ENCODE assay signal across 8 mouse cellular contexts in the genomic region with DNA sequence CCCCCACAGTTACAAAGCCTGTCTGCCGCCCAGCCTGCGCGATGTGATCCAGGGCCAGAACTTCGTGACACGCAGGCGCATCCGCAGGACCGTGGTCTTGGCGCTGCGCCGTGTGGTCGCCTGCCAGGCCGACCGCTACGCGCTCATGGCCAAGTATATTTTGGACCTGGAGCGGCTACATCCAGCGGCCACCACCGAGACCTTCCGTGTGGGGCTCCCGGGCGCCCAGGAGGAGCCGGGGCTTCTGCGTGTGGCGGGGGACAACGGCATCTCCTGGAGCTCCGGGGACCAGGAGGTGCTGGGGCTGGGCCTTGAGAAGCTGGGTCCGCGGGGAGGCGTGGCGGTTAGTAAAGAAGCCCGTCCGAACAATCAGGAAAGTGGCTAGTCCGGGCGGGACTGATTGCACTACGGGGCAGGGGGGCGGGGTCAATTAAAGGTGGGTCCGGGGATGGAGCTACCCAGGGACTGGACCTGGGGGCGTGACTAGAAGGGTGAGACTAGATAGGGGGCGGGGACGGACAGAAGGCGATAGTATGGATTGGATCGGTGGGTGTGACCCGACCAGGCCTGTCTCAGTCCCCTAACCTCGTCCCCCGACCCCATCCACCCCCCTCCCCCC. TPM values are rescaled to one million over a fixed set of nuclear protein-coding genes. Genes with fewer than 3 reads are reported as not detected.
DNase-seq lines count a peak whose midpoint lies in the region; ATAC-seq lines count a peak whose summit lies in the region.

No protein-coding gene starts in this region.

- peaks cover 10 to 27% of the 10 kb centered on the region in 2 experiments; a peak in 3 of 4 replicates for H3K4me1 ChIP-seq in heart, embryonic 14.5 days (ENCODE audit: control insufficient read depth in 2 of 2, insufficient read depth in 2 of 2, low read length in 2 of 2)
- peaks cover 32% of the 10 kb centered on the region for H3K4me1 ChIP-seq in liver, embryonic 13.5 days (replicated peaks)

- peak; percentile 49 for DNase-seq in adrenal gland, adult 2 months
- no peak for DNase-seq in adrenal gland, postnatal 25 days
- peak; percentile 60 for DNase-seq in R1 (ENCODE audit: low read depth, low spot score)
- DNase-seq in liver, embryonic 13.5 days, result no peak
- DNase-seq in T-cell, adult 2 months (ENCODE audit: low spot score), result no peak
- no peak for DNase-seq in layer of hippocampus, postnatal 14 days (ENCODE audit: low spot score in 2 of 2)
- DNase-seq in right cerebral cortex, postnatal 36 days (ENCODE audit: low spot score in 2 of 2), result no peak

- ATAC-seq in heart, embryonic 14.5 days (ENCODE audit: insufficient number of reproducible peaks, insufficient read depth, low FRiP score, low read depth), result no peak
- ATAC-seq in liver, embryonic 13.5 days (ENCODE audit: low read depth), result no peak

- peaks cover 64% of the 10 kb centered on the region for H3K27me3 ChIP-seq in heart, embryonic 14.5 days (ENCODE audit: control insufficient read depth, insufficient read depth, low read length)
- peaks cover 57% of the 10 kb centered on the region for H3K27me3 ChIP-seq in liver, embryonic 13.5 days

- 11% methylated on average over 46 of the region's 46 CpGs for WGBS in heart, embryonic 14.5 days
- WGBS in liver, embryonic 13.5 days (ENCODE audit: insufficient replicate concordance), result 59% methylated on average over 46 of the region's 46 CpGs

- H3K36me3 ChIP-seq in heart, embryonic 14.5 days (ENCODE audit: control insufficient read depth, insufficient read depth, low read length), result no peaks in the 10 kb centered on the region
- no peaks in the 10 kb centered on the region for H3K36me3 ChIP-seq in liver, embryonic 13.5 days

- no peaks in the 10 kb centered on the region for H3K9me3 ChIP-seq in heart, embryonic 14.5 days (ENCODE audit: control insufficient read depth, low read length)
- H3K9me3 ChIP-seq in liver, embryonic 13.5 days (replicated peaks), result no peaks in the 10 kb centered on the region

- peak overlapping the region; percentile 55; the same call in 1 of the 2 replicates for H3K9ac ChIP-seq in heart, embryonic 14.5 days (ENCODE audit: low read length)
- H3K9ac ChIP-seq in liver, embryonic 13.5 days, result no peak overlapping the region

- peak overlapping the region; percentile 33 to 35 for H3K4me3 ChIP-seq in heart, embryonic 14.5 days (ENCODE audit: control insufficient read depth in 1 of 2, insufficient read depth in 1 of 2, low read depth in 1 of 2, low read length in 2 of 2)
- peak overlapping the region; percentile 25 for H3K4me3 ChIP-seq in liver, embryonic 13.5 days (replicated peaks)

- H3K27ac ChIP-seq in heart, embryonic 14.5 days (replicated peaks in 1 of 2; ENCODE audit: control insufficient read depth in 1 of 2, insufficient read depth in 1 of 2, low read depth in 2 of 2, low read length in 2 of 2), result no peak overlapping the region
- H3K27ac ChIP-seq in liver, embryonic 13.5 days, result no peak overlapping the region

- peak overlapping the region; percentile 71 for H3K4me2 ChIP-seq in heart, embryonic 14.5 days (ENCODE audit: low read length)
- H3K4me2 ChIP-seq in liver, embryonic 13.5 days, result peak overlapping the region; percentile 32

RNA-seq across cellular contexts. Expression of a gene that starts 3.6 kb away (rescaled TPM):
- total RNA-seq in adrenal gland, adult 2 months (2021), result 10 to 100 TPM in 1 of 2 experiments, 1 to 10 TPM in 1; 9.4 to 19.0 TPM
- polyA plus RNA-seq in adrenal gland, adult 2 months (2012; rRNA removed), result 32.3 and 44.2 TPM in 2 replicates
- 11.7 and 14.3 TPM in 2 replicates for total RNA-seq in adrenal gland, postnatal 25 days (2021)
- polyA plus RNA-seq in heart, embryonic 14.5 days (2014; fragmentation: Nextera tagmentation; extraction: Ambion mirVana), result 5.9 and 6.3 TPM in 2 replicates
- 5.7 and 6.1 TPM in 2 replicates for polyA plus RNA-seq in liver, embryonic 13.5 days (2015; fragmentation: Nextera tagmentation; extraction: Ambion mirVana)
- total RNA-seq in layer of hippocampus, postnatal 14 days (2021), result 1 to 10 TPM; 7.1 to 7.7 TPM

RNA-seq across cellular contexts. Expression of a gene that starts 8.1 kb away (rescaled TPM):
- 10 to 100 TPM in 1 of 2 experiments, 1 to 10 TPM in 1; 6.0 to 10.5 TPM for total RNA-seq in adrenal gland, adult 2 months (2021)
- polyA plus RNA-seq in adrenal gland, adult 2 months (2012; rRNA removed), result 4.4 and 6.3 TPM in 2 replicates
- 8.3 and 8.4 TPM in 2 replicates for total RNA-seq in adrenal gland, postnatal 25 days (2021)
- 0.38 and 0.89 TPM in 2 replicates for polyA plus RNA-seq in heart, embryonic 14.5 days (2014; fragmentation: Nextera tagmentation; extraction: Ambion mirVana)
- 0.20 TPM in 2 replicates for polyA plus RNA-seq in liver, embryonic 13.5 days (2015; fragmentation: Nextera tagmentation; extraction: Ambion mirVana)
- total RNA-seq in layer of hippocampus, postnatal 14 days (2021), result 100 to 1,000 TPM; 268 to 281 TPM

RNA-seq across cellular contexts. Expression of a gene that starts 9.4 kb away (rescaled TPM):
- 1 to 10 TPM; 7.1 to 7.5 TPM for total RNA-seq in adrenal gland, adult 2 months (2021)
- 39.2 and 39.3 TPM in 2 replicates for polyA plus RNA-seq in adrenal gland, adult 2 months (2012; rRNA removed)
- total RNA-seq in adrenal gland, postnatal 25 days (2021), result 6.1 and 7.8 TPM in 2 replicates
- 2.4 and 2.7 TPM in 2 replicates for polyA plus RNA-seq in heart, embryonic 14.5 days (2014; fragmentation: Nextera tagmentation; extraction: Ambion mirVana)
- 0.67 and 1.1 TPM in 2 replicates for polyA plus RNA-seq in liver, embryonic 13.5 days (2015; fragmentation: Nextera tagmentation; extraction: Ambion mirVana)
- total RNA-seq in layer of hippocampus, postnatal 14 days (2021), result 1 to 10 TPM; 2.6 to 3.0 TPM

RNA-seq across cellular contexts. Expression of a gene that starts 21.9 kb away (rescaled TPM):
- total RNA-seq in adrenal gland, adult 2 months (2021), result 1 to 10 TPM; 4.4 to 5.7 TPM
- 14.4 and 17.5 TPM in 2 replicates for polyA plus RNA-seq in adrenal gland, adult 2 months (2012; rRNA removed)
- 3.7 and 4.8 TPM in 2 replicates for total RNA-seq in adrenal gland, postnatal 25 days (2021)
- 3.0 and 3.1 TPM in 2 replicates for polyA plus RNA-seq in heart, embryonic 14.5 days (2014; fragmentation: Nextera tagmentation; extraction: Ambion mirVana)
- 3.5 and 3.7 TPM in 2 replicates for polyA plus RNA-seq in liver, embryonic 13.5 days (2015; fragmentation: Nextera tagmentation; extraction: Ambion mirVana)
- under 1 TPM; 0.23 to 0.48 TPM for total RNA-seq in layer of hippocampus, postnatal 14 days (2021)

RNA-seq across cellular contexts. Expression of a gene that starts 45.9 kb away (rescaled TPM):
- total RNA-seq in adrenal gland, adult 2 months (2021), result 1 to 10 TPM; 1.8 to 2.7 TPM
- 8.2 and 10.6 TPM in 2 replicates for polyA plus RNA-seq in adrenal gland, adult 2 months (2012; rRNA removed)
- total RNA-seq in adrenal gland, postnatal 25 days (2021), result 2.2 and 2.6 TPM in 2 replicates
- 0.61 and 1.4 TPM in 2 replicates for polyA plus RNA-seq in heart, embryonic 14.5 days (2014; fragmentation: Nextera tagmentation; extraction: Ambion mirVana)
- polyA plus RNA-seq in liver, embryonic 13.5 days (2015; fragmentation: Nextera tagmentation; extraction: Ambion mirVana), result 16.6 and 16.9 TPM in 2 replicates
- 10 to 100 TPM; 83.1 to 86.4 TPM for total RNA-seq in layer of hippocampus, postnatal 14 days (2021)

Comparison
In these comparisons a context has a peak if more than half of its experiments do, and no peak if none do; other contexts are left out.
1. DNase-seq: peak in adrenal gland, adult 2 months (single experiment) and R1 (single experiment); none in adrenal gland, postnatal 25 days (single experiment), liver, embryonic 13.5 days (single experiment), T-cell, adult 2 months (single experiment), layer of hippocampus, postnatal 14 days (0 of 2) and right cerebral cortex, postnatal 36 days (0 of 2).
2. RNA of a gene that starts 8.1 kb away (total RNA-seq): 268 to 281 TPM in layer of hippocampus, postnatal 14 days; 6.0 to 10.5 TPM in adrenal gland, adult 2 months and 8.3 to 8.4 TPM in adrenal gland, postnatal 25 days; every median in the first group is over 10 times any median in the second.